Mouse (Mus musculus): ENCODE results near the gene Fam122c. TPM values are rescaled to one million over a fixed set of nuclear protein-coding genes. Genes with fewer than 3 reads are reported as not detected.

The Fam122c gene
- polyA plus RNA-seq (2017; shearing (Covaris generic)) = not detected

DNA sequence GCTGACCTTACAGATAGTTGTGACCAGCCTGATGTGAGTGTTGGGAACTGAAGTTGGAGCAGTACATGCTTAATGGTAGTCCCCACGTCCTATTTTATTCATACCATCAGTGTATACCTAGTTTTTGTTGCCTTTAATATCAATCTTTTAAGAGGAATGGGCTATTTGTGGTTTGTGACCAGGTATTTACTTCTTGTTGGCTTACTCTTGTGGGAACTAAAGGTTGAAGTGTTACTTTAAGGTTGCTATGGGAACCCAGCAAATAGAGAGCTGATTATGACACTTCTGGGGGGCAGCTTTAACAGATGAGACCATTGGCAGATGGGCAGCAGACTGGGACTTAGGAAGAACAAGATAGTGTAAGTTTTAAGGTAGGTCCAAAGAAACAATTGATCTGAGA lies at the start of gene Fam122c:
Fam122c (plus strand) TSS at position 301 of the 400 bp plus-strand sequence.

DNA sequence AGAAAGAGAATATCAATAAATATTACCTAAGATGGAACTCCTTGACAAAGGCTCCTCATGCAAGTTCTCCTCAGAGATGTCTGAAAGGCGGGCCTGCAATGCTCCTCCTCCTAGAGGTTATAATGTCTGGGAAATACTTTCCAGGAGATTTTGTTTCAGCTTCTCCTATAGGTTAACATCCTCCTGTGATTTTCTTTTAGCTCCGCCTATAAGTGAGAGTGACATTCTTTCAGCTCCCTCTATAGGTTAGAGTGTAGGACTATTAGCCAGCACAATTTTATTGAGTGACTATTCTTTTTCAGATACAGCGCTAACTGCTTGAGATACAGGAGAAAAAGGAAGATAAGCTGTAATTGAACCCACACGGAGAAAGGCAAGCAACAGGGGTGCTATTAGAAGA lies 33.2 kb upstream of the Fam122c start, which contains the start of gene Plac1:
Plac1 (minus strand) TSS at position 101 of the 400 bp plus-strand sequence.

DNA sequence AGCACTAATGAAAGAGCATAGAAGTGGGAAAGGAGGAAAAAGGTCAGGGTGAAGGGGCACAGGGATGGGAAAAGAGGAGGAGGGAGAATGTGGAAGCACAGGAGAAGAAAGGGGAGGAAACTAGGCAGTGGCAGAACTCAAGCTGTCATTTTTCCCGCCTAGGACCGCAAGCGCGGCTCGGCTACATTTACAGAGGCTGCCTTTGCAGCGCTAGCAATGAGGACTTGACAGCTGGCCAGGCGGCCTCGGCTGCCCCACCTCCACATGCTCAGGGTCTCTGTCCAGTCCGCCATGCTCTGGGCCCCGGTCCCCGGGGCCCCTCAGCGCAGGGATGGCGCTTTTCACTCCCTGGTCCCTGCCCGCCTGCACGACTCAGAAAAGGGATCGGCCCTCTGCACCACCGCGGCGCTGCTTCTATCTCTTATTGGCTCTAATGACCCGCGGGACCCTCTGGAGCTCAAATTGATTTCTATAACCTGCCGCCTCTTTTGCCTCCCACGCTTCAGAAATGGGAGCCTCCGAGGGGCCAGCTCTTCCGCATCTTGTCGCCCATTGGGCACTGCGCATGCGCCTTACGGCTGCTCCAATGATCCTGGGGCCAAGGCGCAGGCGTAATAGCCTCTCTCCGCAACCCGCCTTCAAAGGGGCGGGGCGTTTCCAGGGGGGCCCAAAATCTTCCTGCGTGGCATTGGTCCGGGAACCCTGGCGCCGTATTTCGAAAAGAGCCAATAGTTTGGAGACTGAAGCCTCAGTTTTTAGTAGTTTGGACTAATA lies 3.7 kb upstream of the Fam122c start, which contains the start of gene Fam122b:
Fam122b (minus strand) TSS at position 517 of the 774 bp plus-strand sequence.

DNA sequence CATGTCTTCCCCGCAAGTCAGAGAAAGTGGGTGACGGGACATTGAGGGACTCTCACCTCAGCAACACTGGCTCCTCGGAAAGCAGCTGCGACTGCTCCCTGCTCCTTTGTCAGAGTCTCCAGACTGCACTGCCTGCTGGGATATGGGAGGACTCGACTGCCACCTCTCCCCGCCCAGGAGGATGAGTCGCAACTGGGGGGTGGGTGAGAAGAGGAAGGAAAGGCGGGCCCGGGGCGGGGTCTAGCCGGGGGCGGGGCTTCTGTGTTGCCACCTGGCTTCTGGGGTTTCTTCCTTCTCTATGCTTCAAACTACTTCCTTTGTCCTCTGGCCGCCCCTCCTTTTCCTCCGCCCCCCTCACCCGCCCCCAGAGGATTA lies 97.1 kb downstream of the Fam122c start, which contains the start of gene Mospd1:
Mospd1 (minus strand) TSS at position 137 of the 375 bp plus-strand sequence.

Other genes with a start within 250 kb of the Fam122c start
- gene Plac1, start 33.3 kb upstream of the Fam122c start, polyA plus RNA-seq (2017; shearing (Covaris generic)) = not detected
- gene Fam122b, start 3.6 kb upstream of the Fam122c start, polyA plus RNA-seq (2017; shearing (Covaris generic)) = 13.6 TPM
- 20.7 TPM for gene Mospd1, start 97.1 kb downstream of the Fam122c start, polyA plus RNA-seq (2017; shearing (Covaris generic))
- gene Etd, start 161.5 kb downstream of the Fam122c start, polyA plus RNA-seq (2017; shearing (Covaris generic)) = not detected

All from CD4-positive, CD25-positive, alpha-beta regulatory T cell, adult 9 weeks (primary cell).